Mouse (Mus musculus) spleen, adult 2 months (tissue): ENCODE measurements around the gene Mdh1b.

Experiments used
- CTCF ChIP-seq: fragments of 200-500 bp; IDR thresholded peaks from 2 replicates; pipeline ENCODE4 v1.5.1; 2011; ENCODE audit warnings: mild to moderate bottlenecking, inconsistent platforms; ENCODE audit not compliant: insufficient read depth, insufficient read length, insufficient replicate concordance; ENCODE audit errors: extremely low read depth
- POLR2A ChIP-seq: fragments of 200-500 bp; IDR thresholded peaks from 2 replicates; pipeline ENCODE4 v1.6.1; 2011; ENCODE audit warnings: low read depth, low read length, inconsistent platforms

- TF ChIP-seq POLR2A (no peak), CTCF (no peak)
These were observed 64.0 kb downstream of the Mdh1b start for GRCm38 (mm10) chr1:63666089-63666488.
